Mouse (Mus musculus) lung, embryonic 14.5 days (tissue): ENCODE results near the gene Ascc1. TPM values are rescaled to one million over a fixed set of nuclear protein-coding genes. Genes with fewer than 3 reads are reported as not detected.
A peak's percentile ranks its signal among the peaks of the same experiment; 100 is the strongest.
"Not testable (repeated sequence)": the region's sequence is repeated elsewhere in the genome, so short reads cannot be mapped to it uniquely, and the experiment has no call there.

Source experiments
- ATAC-seq: fragments of 200-750 bp; cut with Nextera tagmentation; 2 replicates; pipeline ENCODE4 v1.8.0; 2017; ENCODE audit warnings: mild to moderate bottlenecking, moderate TSS enrichment, moderate library complexity; ENCODE audit not compliant: insufficient read depth
- DNase-seq: peaks from one replicate; pipeline ENCODE4 v3.0.0-alpha.2; 2015
- H3K27ac ChIP-seq: fragments of 300-500 bp; sonication (generic); 2 replicates; pipeline ENCODE4 v1.5.1; 2014; ENCODE audit warnings: low read depth, mild to moderate bottlenecking, moderate library complexity
- H3K27me3 ChIP-seq: fragments of 300-500 bp; sonication (generic); 2 replicates; pipeline ENCODE4 v1.6.1; 2014; ENCODE audit warnings: low read length, control low read depth; ENCODE audit not compliant: insufficient read depth
- H3K36me3 ChIP-seq: fragments of 300-500 bp; sonication (generic); 2 replicates; pipeline ENCODE4 v1.6.1; 2014; ENCODE audit warnings: control low read depth; ENCODE audit not compliant: insufficient read depth
- H3K4me1 ChIP-seq: fragments of 300-500 bp; sonication (generic); 2 replicates; pipeline ENCODE4 v1.6.1; 2014; ENCODE audit warnings: antibody characterized with exemption, control low read depth; ENCODE audit not compliant: insufficient read depth
- H3K4me2 ChIP-seq: fragments of 300-500 bp; sonication (generic); 2 replicates; pipeline ENCODE4 v1.6.1; 2014; ENCODE audit warnings: mild to moderate bottlenecking
- H3K4me3 ChIP-seq: fragments of 300-500 bp; sonication (generic); 2 replicates; pipeline ENCODE4 v1.5.1; 2014; ENCODE audit warnings: low read depth, low read length
- H3K9ac ChIP-seq: fragments of 300-500 bp; sonication (generic); 2 replicates; pipeline ENCODE4 v1.6.1; 2014
- H3K9me3 ChIP-seq: fragments of 300-500 bp; sonication (generic); 2 replicates; pipeline ENCODE4 v1.6.1; 2016; ENCODE audit warnings: low read depth, low read length, control low read depth
- CTCF ChIP-seq: IDR thresholded peaks from 2 replicates; pipeline ENCODE4 v1.5.1; 2016; ENCODE audit warnings: antibody characterized with exemption, low read depth
- WGBS: fragments of 180-500 bp; shearing (Covaris S2); extraction: QIAGEN DNeasy Blood & Tissue Kit; methylation state at CpG from one replicate; pipeline ENCODE4 v1.1.7; 2014; 5-methylcytosine and 5-hydroxymethylcytosine counted together
- polyA plus RNA-seq: library from polyadenylated mRNA; unstranded; fragments of >200 nt; fragmentation: Nextera tagmentation; extraction: Ambion mirVana; gene quantifications from 2 replicates; pipeline ENCODE4 v1.2.1, GENCODE M21; 2014

The Ascc1 gene
- polyA plus RNA-seq, 1 experiment from 2014 or later: 34.7 TPM

- H3K9me3 ChIP-seq: no peaks in the 10 kb centered on the region
- no peak overlapping the region for H3K9ac ChIP-seq
- H3K4me1 ChIP-seq: peaks cover 17% of the 10 kb centered on the region
- H3K27ac ChIP-seq: no peak overlapping the region
- no peak overlapping the region for H3K4me3 ChIP-seq
- no peak overlapping the region for H3K4me2 ChIP-seq
- ATAC-seq (no peak), DNase-seq (no peak)
- WGBS: 81% methylated on average over 12 of the region's 12 CpGs
- H3K27me3 ChIP-seq: no peaks in the 10 kb centered on the region
- TF ChIP-seq CTCF: no peak
- H3K36me3 ChIP-seq: peaks cover 21% of the 10 kb centered on the region
Observed at GRCm38 (mm10) chr10:59982379-59982873, 20.2 kb upstream of the Ascc1 start.

- H3K4me2 ChIP-seq: no peak overlapping the region
- 56% methylated on average over 4 of the region's 4 CpGs for WGBS
- peak; percentile 70 for DNase-seq
- H3K27me3 ChIP-seq: no peaks in the 10 kb centered on the region
- H3K9ac ChIP-seq: no peak overlapping the region
- no peaks in the 10 kb centered on the region for H3K9me3 ChIP-seq
- no peak for TF ChIP-seq CTCF
- H3K36me3 ChIP-seq: peaks cover 64% of the 10 kb centered on the region
- no peak for ATAC-seq
- no peak overlapping the region for H3K4me3 ChIP-seq
- peaks cover 3% of the 10 kb centered on the region; the same call in 1 of the 2 replicates for H3K4me1 ChIP-seq
- no peak overlapping the region for H3K27ac ChIP-seq
Observed at GRCm38 (mm10) chr10:59988036-59988435, 14.6 kb upstream of the Ascc1 start.

- Histone ChIP-seq H3K9me3 (no peaks in the 10 kb centered on the region), H3K27ac (no peak overlapping the region), H3K4me3 (no peak overlapping the region), H3K36me3 (peaks cover 82% of the 10 kb centered on the region), H3K27me3 (no peaks in the 10 kb centered on the region), H3K9ac (no peak overlapping the region), H3K4me1 (peaks cover 3% of the 10 kb centered on the region; the same call in 1 of the 2 replicates), H3K4me2 (no peak overlapping the region)
- 95% methylated on average over 9 of the region's 9 CpGs for WGBS
- no peak for TF ChIP-seq CTCF
- no peak for ATAC-seq
- no peak for DNase-seq
Observed at GRCm38 (mm10) chr10:59990393-59990792, 12.2 kb upstream of the Ascc1 start.

GRCm38 (mm10) chr10:59991262-59991880 lies 11.2 kb upstream of the Ascc1 start:
- WGBS: 75% methylated on average over 9 of the region's 9 CpGs
- no peaks in the 10 kb centered on the region for H3K27me3 ChIP-seq
- DNase-seq (no peak), ATAC-seq (no peak)
- H3K4me3 ChIP-seq: no peak overlapping the region
- TF ChIP-seq CTCF: no peak
- no peak overlapping the region for H3K4me2 ChIP-seq
- no peaks in the 10 kb centered on the region for H3K9me3 ChIP-seq
- no peak overlapping the region for H3K9ac ChIP-seq
- H3K27ac ChIP-seq: no peak overlapping the region
- H3K4me1 ChIP-seq: peaks cover 3% of the 10 kb centered on the region; the same call in 1 of the 2 replicates
- H3K36me3 ChIP-seq: peaks cover 83% of the 10 kb centered on the region

- H3K36me3 ChIP-seq: peaks cover 80% of the 10 kb centered on the region
- DNase-seq (no peak), ATAC-seq (no peak)
- H3K27ac ChIP-seq: no peak overlapping the region
- WGBS: 83% methylated on average over 8 of the region's 8 CpGs
- H3K9ac ChIP-seq: no peak overlapping the region; the same call in 1 of the 2 replicates
- TF ChIP-seq CTCF: no peak
- H3K9me3 ChIP-seq: no peaks in the 10 kb centered on the region
- H3K4me2 ChIP-seq: no peak overlapping the region
- H3K4me3 ChIP-seq: no peak overlapping the region
- H3K4me1 ChIP-seq: peaks cover 3% of the 10 kb centered on the region; the same call in 1 of the 2 replicates
- no peaks in the 10 kb centered on the region for H3K27me3 ChIP-seq
Observed at GRCm38 (mm10) chr10:59992024-59992423, 10.6 kb upstream of the Ascc1 start.

- H3K4me2 ChIP-seq, H3K9me3 ChIP-seq, H3K27me3 ChIP-seq, H3K9ac ChIP-seq, H3K27ac ChIP-seq, DNase-seq, H3K4me3 ChIP-seq, H3K4me1 ChIP-seq, ATAC-seq: not testable (repeated sequence)
- H3K36me3 ChIP-seq: peaks cover 65% of the 10 kb centered on the region
- WGBS: 82% methylated on average over 2 of the region's 3 CpGs
Observed at GRCm38 (mm10) chr10:59993813-59994212, 8.8 kb upstream of the Ascc1 start.

- no peaks in the 10 kb centered on the region for H3K9me3 ChIP-seq
- peaks cover 3% of the 10 kb centered on the region; the same call in 1 of the 2 replicates for H3K4me1 ChIP-seq
- TF ChIP-seq CTCF: no peak
- peaks cover 47% of the 10 kb centered on the region for H3K36me3 ChIP-seq
- no peak overlapping the region for H3K27ac ChIP-seq
- no peak overlapping the region for H3K9ac ChIP-seq
- no peak overlapping the region for H3K4me3 ChIP-seq
- ATAC-seq (no peak), DNase-seq (no peak)
- H3K27me3 ChIP-seq: no peaks in the 10 kb centered on the region
- no peak overlapping the region for H3K4me2 ChIP-seq
- 87% methylated on average over 6 of the region's 6 CpGs for WGBS
Observed at GRCm38 (mm10) chr10:59995889-59996288, 6.7 kb upstream of the Ascc1 start.
